Mouse (Mus musculus) G1E (cell line): ENCODE measurements at regions not wholly inside any gene's neighbourhood (a gene's known extent, or its start where the extent isn't known, plus 50 kb on each side); places are given as distances from the start of the nearest gene placed in this dataset.

Experiments
- ATAC-seq: 2 replicates; pipeline ENCODE4 v1.8.0; 2016; ENCODE audit warnings: mild to moderate bottlenecking; ENCODE audit not compliant: insufficient number of reproducible peaks, poor library complexity, low FRiP score, severe bottlenecking; ENCODE audit errors: extremely low read depth
- DNase-seq: peaks from one replicate; pipeline ENCODE4 v3.0.0; 2012; ENCODE audit warnings: low spot score
- H3K27me3 ChIP-seq: 2 replicates; pipeline ENCODE4 v1.6.1; 2012; ENCODE audit warnings: mild to moderate bottlenecking, low read length, inconsistent platforms; ENCODE audit not compliant: insufficient read depth
- H3K36me3 ChIP-seq: replicated peaks from 2 replicates; pipeline ENCODE3; 2012; ENCODE audit warnings: mild to moderate bottlenecking, inconsistent platforms
- H3K4me1 ChIP-seq: 2 replicates; pipeline ENCODE4 v1.6.1; 2012; ENCODE audit warnings: low read depth, low read length, inconsistent platforms, mixed read lengths; ENCODE audit not compliant: insufficient read depth
- H3K4me3 ChIP-seq: 2 replicates; pipeline ENCODE4 v1.5.1; 2012; ENCODE audit warnings: low read depth, mild to moderate bottlenecking, inconsistent platforms, low read length, moderate library complexity, mixed read lengths
- H3K9me3 ChIP-seq: replicated peaks from 2 replicates; pipeline ENCODE4 v1.6.1; 2012; ENCODE audit warnings: inconsistent platforms
- CTCF ChIP-seq: IDR thresholded peaks from 2 replicates; pipeline ENCODE4 v1.5.1; 2012; ENCODE audit warnings: low read depth, low read length, inconsistent platforms, mixed read lengths
- GATA1 ChIP-seq: IDR thresholded peaks from 2 replicates; pipeline ENCODE4 v1.6.1; 2012; ENCODE audit warnings: borderline replicate concordance, low read length, inconsistent platforms, mixed read lengths
- GATA2 ChIP-seq: IDR thresholded peaks from 2 replicates; pipeline ENCODE4 v1.6.1; 2012; ENCODE audit warnings: low read depth, low read length, inconsistent platforms, borderline replicate concordance
- POLR2AphosphoS5 ChIP-seq: IDR thresholded peaks from 2 replicates; pipeline ENCODE4 v1.6.1; 2012; ENCODE audit warnings: low read depth, low read length, inconsistent platforms; ENCODE audit not compliant: insufficient replicate concordance
- TAL1 ChIP-seq: conservative IDR thresholded peaks from 2 replicates; pipeline ENCODE4 v1.6.1; 2012; ENCODE audit warnings: low read depth, low read length, inconsistent platforms, mixed read lengths

GRCm38 (mm10) chr2:166332748-166333417 lies 177.4 kb upstream of the Sulf2 start:
- H3K4me3 ChIP-seq: no peak overlapping the region
- H3K27me3 ChIP-seq: no peaks in the 10 kb centered on the region
- no peak for ATAC-seq
- H3K4me1 ChIP-seq: no peaks in the 10 kb centered on the region
- no peaks in the 10 kb centered on the region for H3K36me3 ChIP-seq
- peaks cover 89% of the 10 kb centered on the region for H3K9me3 ChIP-seq
- TF ChIP-seq GATA2: no peak
- TF ChIP-seq POLR2AphosphoS5: no peak
- no peak for TF ChIP-seq CTCF
- no peak for TF ChIP-seq TAL1
- TF ChIP-seq GATA1: no peak
- DNase-seq: no peak

- ATAC-seq: no peak
Observed at GRCm38 (mm10) chr2:166331192-166331591, 175.7 kb upstream of the Sulf2 start.

GRCm38 (mm10) chr2:166330364-166330763 lies 174.9 kb upstream of the Sulf2 start:
- ATAC-seq: no peak
- H3K4me3 ChIP-seq: no peak overlapping the region

More at GRCm38 (mm10) chr2:166331192-166331591, 175.7 kb upstream of the Sulf2 start:
- no peaks in the 10 kb centered on the region for H3K4me1 ChIP-seq
- no peak for DNase-seq
- no peaks in the 10 kb centered on the region for H3K27me3 ChIP-seq
- H3K4me3 ChIP-seq: no peak overlapping the region
- no peaks in the 10 kb centered on the region for H3K36me3 ChIP-seq
- H3K9me3 ChIP-seq: peaks cover 84% of the 10 kb centered on the region
- TF ChIP-seq GATA2: no peak
- TF ChIP-seq POLR2AphosphoS5: no peak

GRCm38 (mm10) chr2:166329556-166330340 lies 174.3 kb upstream of the Sulf2 start:
- no peaks in the 10 kb centered on the region for H3K36me3 ChIP-seq
- H3K4me1 ChIP-seq: no peaks in the 10 kb centered on the region
- DNase-seq (no peak), ATAC-seq (no peak)
- H3K9me3 ChIP-seq: peaks cover 84% of the 10 kb centered on the region
- H3K27me3 ChIP-seq: no peaks in the 10 kb centered on the region
- H3K4me3 ChIP-seq: no peak overlapping the region
- TF ChIP-seq GATA1 (no peak), GATA2 (no peak), POLR2AphosphoS5 (no peak), CTCF (no peak), TAL1 (no peak)

More at GRCm38 (mm10) chr2:166330364-166330763, 174.9 kb upstream of the Sulf2 start:
- H3K9me3 ChIP-seq: peaks cover 83% of the 10 kb centered on the region
- DNase-seq: no peak
- TF ChIP-seq GATA1 (no peak), POLR2AphosphoS5 (no peak), TAL1 (no peak), GATA2 (no peak), CTCF (no peak)
- no peaks in the 10 kb centered on the region for H3K36me3 ChIP-seq
- no peaks in the 10 kb centered on the region for H3K4me1 ChIP-seq
- no peaks in the 10 kb centered on the region for H3K27me3 ChIP-seq

- Histone ChIP-seq H3K4me3 (no peak overlapping the region), H3K36me3 (no peaks in the 10 kb centered on the region), H3K9me3 (peaks cover 81% of the 10 kb centered on the region), H3K4me1 (no peaks in the 10 kb centered on the region), H3K27me3 (no peaks in the 10 kb centered on the region)
- TF ChIP-seq CTCF (no peak), TAL1 (no peak), GATA1 (no peak), POLR2AphosphoS5 (no peak), GATA2 (no peak)
- ATAC-seq: no peak
- DNase-seq: no peak
Observed at GRCm38 (mm10) chr2:166326932-166327331, 171.5 kb upstream of the Sulf2 start.

- DNase-seq (no peak), ATAC-seq (no peak)
- Histone ChIP-seq H3K4me1 (no peaks in the 10 kb centered on the region), H3K36me3 (no peaks in the 10 kb centered on the region), H3K27me3 (no peaks in the 10 kb centered on the region), H3K9me3 (peaks cover 83% of the 10 kb centered on the region), H3K4me3 (no peak overlapping the region)
- TF ChIP-seq TAL1: no peak
- TF ChIP-seq GATA2: no peak
- TF ChIP-seq GATA1: no peak
- TF ChIP-seq POLR2AphosphoS5: no peak
- TF ChIP-seq CTCF: no peak
Observed at GRCm38 (mm10) chr2:166324954-166325353, 169.5 kb upstream of the Sulf2 start.
